Mouse (Mus musculus) cerebellum, postnatal 25 days (tissue): ENCODE measurements around the gene Gm28168.
"Not testable (repeated sequence)": the region's sequence is repeated elsewhere in the genome, so short reads cannot be mapped to it uniquely, and the experiment has no call there.

Source experiments
- DNase-seq, 2 experiments: peaks; one replicate each; pipeline ENCODE4 v3.0.0; 2021; ENCODE audit warnings: mixed read lengths in 2 of 2

The Gm28168 gene

DNA sequence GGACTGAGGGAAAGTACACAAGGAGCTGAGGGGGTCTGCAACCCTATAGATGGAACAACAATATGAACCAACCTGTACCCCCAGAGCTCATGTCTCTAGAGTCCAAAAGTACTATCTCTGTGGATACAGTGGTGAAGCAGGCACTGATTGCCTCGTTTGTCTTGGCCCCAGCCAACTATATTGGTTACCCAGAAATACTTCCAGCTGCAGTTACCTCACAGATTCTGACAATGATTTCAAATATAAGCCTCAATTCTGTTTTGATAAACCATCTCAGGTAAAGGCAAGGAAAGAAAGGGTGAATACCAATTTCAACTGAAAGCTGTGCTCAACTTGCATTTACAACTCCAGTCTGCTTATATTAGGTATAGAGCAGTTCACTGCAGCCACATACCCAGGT is at the start of gene Gm28168:
Gene Gm28168 (plus strand): TSS at position 301 of the 400 bp plus-strand sequence.
- DNase-seq = not testable (repeated sequence)

- DNase-seq = no peak
These were observed 37.8 kb downstream of the Gm28168 start, which contains the start of gene Gm7145 for GRCm38 (mm10) chr1:117965639-117966038. Gm7145 (plus strand) TSS chr1:117965939.
